Mouse (Mus musculus) gonadal fat pad, adult 2 months (tissue): ENCODE measurements around the gene Eef1a2. TPM values are rescaled to one million over a fixed set of nuclear protein-coding genes. Genes with fewer than 3 reads are reported as not detected.
"Not testable (repeated sequence)": the region's sequence is repeated elsewhere in the genome, so short reads cannot be mapped to it uniquely, and the experiment has no call there.

ENCODE experiments used
- DNase-seq: peaks from one replicate; pipeline ENCODE4 v3.0.0-alpha.2; 2012; ENCODE audit warnings: low read depth
- polyA plus RNA-seq: library from polyadenylated mRNA; depleted of rRNA; stranded (reverse); fragments of >200 nt; gene quantifications from 2 replicates; pipeline ENCODE4 v1.2.3, GENCODE M21; 2012; rRNA removed

Gene Eef1a2
- 0.78 TPM in 1 of 2 replicates, not detected in the other for polyA plus RNA-seq

- DNase-seq, result no peak
Observed at GRCm38 (mm10) chr2:181156248-181157121, at the start of gene Eef1a2. Gene Eef1a2, minus strand, starts transcription at chr2:181157014.

- DNase-seq, result no peak
Observed at GRCm38 (mm10) chr2:181206118-181206517, 49.3 kb upstream of the Eef1a2 start.

GRCm38 (mm10) chr2:181205678-181206077 lies 48.9 kb upstream of the Eef1a2 start:
- DNase-seq, result no peak

- no peak for DNase-seq
Observed at GRCm38 (mm10) chr2:181202886-181203285, 46.1 kb upstream of the Eef1a2 start.

- no peak for DNase-seq
Observed at GRCm38 (mm10) chr2:181202422-181202821, 45.6 kb upstream of the Eef1a2 start, which contains the start of gene Ptk6. Gene Ptk6, minus strand, starts transcription at chr2:181202789.

- DNase-seq, result no peak
Observed at GRCm38 (mm10) chr2:181201606-181202005, 44.8 kb upstream of the Eef1a2 start.

- DNase-seq, result no peak
Observed at GRCm38 (mm10) chr2:181196628-181197300, 40.0 kb upstream of the Eef1a2 start.

GRCm38 (mm10) chr2:181193044-181193443 lies 36.2 kb upstream of the Eef1a2 start:
- no peak for DNase-seq

GRCm38 (mm10) chr2:181191936-181192335 lies 35.1 kb upstream of the Eef1a2 start:
- DNase-seq, result no peak

- not testable (repeated sequence) for DNase-seq
Observed at GRCm38 (mm10) chr2:181191385-181191784, 34.6 kb upstream of the Eef1a2 start.

- no peak for DNase-seq
Observed at GRCm38 (mm10) chr2:181189321-181189720, 32.5 kb upstream of the Eef1a2 start.

GRCm38 (mm10) chr2:181188681-181189080 lies 31.9 kb upstream of the Eef1a2 start:
- DNase-seq, result no peak

GRCm38 (mm10) chr2:181187121-181188000 lies 30.5 kb upstream of the Eef1a2 start, which contains the start of gene Ppdpf:
Gene Ppdpf, plus strand, starts transcription at chr2:181187247.
- no peak for DNase-seq

- no peak for DNase-seq
Observed at GRCm38 (mm10) chr2:181186635-181187034, 29.8 kb upstream of the Eef1a2 start.

- DNase-seq, result no peak
Observed at GRCm38 (mm10) chr2:181180898-181181297, 24.1 kb upstream of the Eef1a2 start.

GRCm38 (mm10) chr2:181178471-181178870 lies 21.7 kb upstream of the Eef1a2 start:
- DNase-seq, result no peak

GRCm38 (mm10) chr2:181178015-181178414 lies 21.2 kb upstream of the Eef1a2 start:
- no peak for DNase-seq

GRCm38 (mm10) chr2:181174646-181175045 lies 17.8 kb upstream of the Eef1a2 start:
- DNase-seq, result no peak

GRCm38 (mm10) chr2:181166469-181166868 lies 9.7 kb upstream of the Eef1a2 start:
- no peak for DNase-seq

- no peak for DNase-seq
Observed at GRCm38 (mm10) chr2:181160821-181161220, 4.0 kb upstream of the Eef1a2 start.

GRCm38 (mm10) chr2:181159771-181160170 lies 3.0 kb upstream of the Eef1a2 start:
- DNase-seq, result no peak

GRCm38 (mm10) chr2:181159091-181159514 lies 2.3 kb upstream of the Eef1a2 start:
- no peak for DNase-seq
